Mouse (Mus musculus) forebrain, embryonic 11.5 days (tissue): ENCODE data around the gene Trak1. TPM values are rescaled to one million over a fixed set of nuclear protein-coding genes. Genes with fewer than 3 reads are reported as not detected.
A peak's percentile ranks its signal among the peaks of the same experiment; 100 is the strongest.

Source experiments
- ATAC-seq: fragments of 200-750 bp; cut with Nextera tagmentation; replicated peaks from 2 replicates; pipeline ENCODE4 v1.8.0; 2017; ENCODE audit warnings: moderate TSS enrichment; ENCODE audit not compliant: low FRiP score
- DNase-seq: peaks from one replicate; pipeline ENCODE4 v3.0.0-alpha.2; 2017; ENCODE audit warnings: low spot score
- H3K27ac ChIP-seq: fragments of 300-500 bp; sonication (generic); 2 replicates; pipeline ENCODE4 v1.5.1; 2014; ENCODE audit warnings: low read depth, low read length
- H3K27me3 ChIP-seq: fragments of 300-500 bp; sonication (generic); 2 replicates; pipeline ENCODE4 v1.6.1; 2014; ENCODE audit warnings: mild to moderate bottlenecking, low read length, mixed read lengths; ENCODE audit not compliant: control insufficient read depth, insufficient read depth
- H3K36me3 ChIP-seq: fragments of 300-500 bp; sonication (generic); 2 replicates; pipeline ENCODE4 v1.6.1; 2014; ENCODE audit warnings: mild to moderate bottlenecking, low read length, moderate library complexity, mixed read lengths; ENCODE audit not compliant: control insufficient read depth, insufficient read depth
- H3K4me1 ChIP-seq: fragments of 300-500 bp; sonication (generic); replicated peaks from 2 replicates; pipeline ENCODE4 v1.6.1; 2014; ENCODE audit warnings: low read length, mixed read lengths; ENCODE audit not compliant: control insufficient read depth, insufficient read depth
- H3K4me2 ChIP-seq: fragments of 300-500 bp; sonication (generic); 2 replicates; pipeline ENCODE4 v1.6.1; 2014; ENCODE audit warnings: low read depth, mild to moderate bottlenecking, low read length, moderate library complexity, mixed read lengths; ENCODE audit not compliant: severe bottlenecking
- H3K4me3 ChIP-seq: fragments of 300-500 bp; sonication (generic); 2 replicates; pipeline ENCODE4 v1.5.1; 2014; ENCODE audit warnings: low read depth, low read length
- H3K9ac ChIP-seq: fragments of 300-500 bp; sonication (generic); 2 replicates; pipeline ENCODE4 v1.6.1; 2014; ENCODE audit warnings: low read length
- H3K9me3 ChIP-seq: fragments of 300-500 bp; sonication (generic); 2 replicates; pipeline ENCODE4 v1.6.1; 2016; ENCODE audit warnings: low read length, mixed read lengths; ENCODE audit not compliant: control insufficient read depth
- WGBS: fragments of 180-500 bp; shearing (Covaris S2); extraction: QIAGEN DNeasy Blood & Tissue Kit; methylation state at CpG from one replicate; pipeline ENCODE4 v1.1.7; 2014; 5-methylcytosine and 5-hydroxymethylcytosine counted together
- polyA plus RNA-seq: library from polyadenylated mRNA; unstranded; fragments of >200 nt; fragmentation: Nextera tagmentation; extraction: Ambion mirVana; gene quantifications from 2 replicates; pipeline ENCODE4 v1.2.1, GENCODE M21; 2014

The Trak1 gene
- polyA plus RNA-seq, 1 experiment from 2014 or later = 33.5 TPM

GRCm38 (mm10) chr9:121285341-121286324 lies 11.7 kb upstream of the Trak1 start:
- Histone ChIP-seq H3K9me3 (peaks cover 2% of the 10 kb centered on the region; the same call in 1 of the 2 replicates), H3K4me3 (peak overlapping the region; percentile 41), H3K9ac (peak overlapping the region; percentile 53), H3K4me2 (peak overlapping the region; percentile 57), H3K36me3 (no peaks in the 10 kb centered on the region; the same call in 1 of the 2 replicates), H3K4me1 (peaks cover 3% of the 10 kb centered on the region; the same call in 1 of the 2 replicates), H3K27me3 (no peaks in the 10 kb centered on the region), H3K27ac (no peak overlapping the region)
- 24% methylated on average over 29 of the region's 29 CpGs for WGBS
- DNase-seq = peak; percentile 73
- ATAC-seq = peak; percentile 89

- DNase-seq (no peak), ATAC-seq (no peak; the same call in 1 of the 2 replicates)
Measured at GRCm38 (mm10) chr9:121286325-121286901, 10.9 kb upstream of the Trak1 start.

GRCm38 (mm10) chr9:121291275-121291674 lies 6.0 kb upstream of the Trak1 start:
- Histone ChIP-seq H3K9ac (no peak overlapping the region), H3K4me1 (no peaks in the 10 kb centered on the region), H3K4me2 (no peak overlapping the region), H3K36me3 (no peaks in the 10 kb centered on the region), H3K4me3 (no peak overlapping the region), H3K27me3 (no peaks in the 10 kb centered on the region), H3K9me3 (no peaks in the 10 kb centered on the region), H3K27ac (no peak overlapping the region)
- WGBS = 74% methylated on average over 2 of the region's 2 CpGs
- ATAC-seq (no peak), DNase-seq (no peak)

More at GRCm38 (mm10) chr9:121286325-121286901, 10.9 kb upstream of the Trak1 start:
- peak overlapping the region; percentile 41 for H3K4me3 ChIP-seq
- H3K9ac ChIP-seq = peak overlapping the region; percentile 53
- H3K4me1 ChIP-seq = peaks cover 3% of the 10 kb centered on the region; the same call in 1 of the 2 replicates
- no peak overlapping the region for H3K27ac ChIP-seq
- no peaks in the 10 kb centered on the region; the same call in 1 of the 2 replicates for H3K36me3 ChIP-seq
- H3K4me2 ChIP-seq = peak overlapping the region; percentile 57
- H3K9me3 ChIP-seq = peaks cover 2% of the 10 kb centered on the region; the same call in 1 of the 2 replicates
- H3K27me3 ChIP-seq = no peaks in the 10 kb centered on the region
- 84% methylated on average over 3 of the region's 3 CpGs for WGBS

GRCm38 (mm10) chr9:121293187-121293586 lies 4.1 kb upstream of the Trak1 start:
- H3K4me3 ChIP-seq = no peak overlapping the region
- no peak overlapping the region for H3K27ac ChIP-seq
- H3K4me1 ChIP-seq = peaks cover 3% of the 10 kb centered on the region; the same call in 1 of the 2 replicates
- no peaks in the 10 kb centered on the region for H3K36me3 ChIP-seq
- H3K27me3 ChIP-seq = no peaks in the 10 kb centered on the region
- 80% methylated on average over 7 of the region's 7 CpGs for WGBS
- H3K9ac ChIP-seq = no peak overlapping the region
- ATAC-seq (no peak), DNase-seq (no peak)
- H3K9me3 ChIP-seq = no peaks in the 10 kb centered on the region
- H3K4me2 ChIP-seq = no peak overlapping the region

- ATAC-seq (no peak), DNase-seq (no peak)
- 90% methylated on average over 7 of the region's 7 CpGs for WGBS
- Histone ChIP-seq H3K9ac (no peak overlapping the region), H3K4me2 (no peak overlapping the region), H3K4me3 (no peak overlapping the region), H3K27me3 (no peaks in the 10 kb centered on the region), H3K9me3 (no peaks in the 10 kb centered on the region), H3K4me1 (peaks cover 23% of the 10 kb centered on the region), H3K27ac (no peak overlapping the region), H3K36me3 (no peaks in the 10 kb centered on the region)
Measured at GRCm38 (mm10) chr9:121295221-121295620, 2.1 kb upstream of the Trak1 start.

GRCm38 (mm10) chr9:121298065-121298398 lies 730 bp downstream of the Trak1 start:
- Histone ChIP-seq H3K4me3 (peak overlapping the region; percentile 89), H3K4me2 (peak overlapping the region; percentile 93), H3K4me1 (peaks cover 35% of the 10 kb centered on the region), H3K9me3 (no peaks in the 10 kb centered on the region), H3K27me3 (no peaks in the 10 kb centered on the region), H3K27ac (peak overlapping the region; percentile 37; the same call in 1 of the 2 replicates), H3K36me3 (no peaks in the 10 kb centered on the region), H3K9ac (peak overlapping the region; percentile 92)
- DNase-seq (no peak), ATAC-seq (no peak)
- 4% methylated on average over 7 of the region's 7 CpGs for WGBS

- peaks cover 40% of the 10 kb centered on the region for H3K4me1 ChIP-seq
- H3K27me3 ChIP-seq = no peaks in the 10 kb centered on the region
- ATAC-seq (no peak), DNase-seq (no peak)
- peak overlapping the region; percentile 89 for H3K4me3 ChIP-seq
- no peaks in the 10 kb centered on the region for H3K9me3 ChIP-seq
- H3K36me3 ChIP-seq = no peaks in the 10 kb centered on the region
- peak overlapping the region; percentile 93 for H3K4me2 ChIP-seq
- H3K9ac ChIP-seq = peak overlapping the region; percentile 92
- H3K27ac ChIP-seq = 0 out of 2 replicates have a peak overlapping the region, but pooled peaks have one; percentile 15
- 34% methylated on average over 15 of the region's 15 CpGs for WGBS
Measured at GRCm38 (mm10) chr9:121298411-121299091, 1.2 kb downstream of the Trak1 start.

GRCm38 (mm10) chr9:121299223-121299755 lies 2.0 kb downstream of the Trak1 start:
- WGBS = 47% methylated on average over 9 of the region's 9 CpGs
- H3K4me3 ChIP-seq = peak overlapping the region; percentile 89
- ATAC-seq = no peak

More at GRCm38 (mm10) chr9:121299223-121299755, 2.0 kb downstream of the Trak1 start:
- Histone ChIP-seq H3K9ac (peak overlapping the region; percentile 92), H3K4me1 (peaks cover 42% of the 10 kb centered on the region), H3K9me3 (no peaks in the 10 kb centered on the region), H3K27ac (peak overlapping the region; percentile 73), H3K36me3 (no peaks in the 10 kb centered on the region), H3K4me2 (peak overlapping the region; percentile 93), H3K27me3 (no peaks in the 10 kb centered on the region)
- DNase-seq = no peak
